ENCODE assay signal across 9 mouse cellular contexts in the genomic region with DNA sequence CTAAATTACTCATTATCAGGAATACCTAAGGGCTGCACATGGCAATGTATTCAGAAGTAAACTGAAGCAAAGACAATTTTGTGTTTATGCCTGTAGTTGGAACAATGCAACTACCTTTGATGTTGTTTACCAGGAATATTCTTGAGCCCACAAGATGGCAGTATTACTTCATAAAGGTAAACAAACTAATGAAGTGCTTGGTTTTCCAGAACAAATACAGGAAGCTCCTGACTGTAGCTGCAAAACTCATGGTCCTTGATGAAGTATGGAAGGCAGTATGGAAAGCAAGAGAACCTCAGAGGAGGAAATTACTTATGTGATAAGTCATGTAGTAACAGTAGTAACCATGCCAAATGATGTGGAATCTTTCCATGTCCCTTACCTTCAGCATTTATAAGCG.
A peak's percentile ranks its signal among the peaks of the same experiment; 100 is the strongest.
DNase-seq lines count a peak whose midpoint lies in the region; ATAC-seq and TF ChIP-seq lines count a peak whose summit lies in the region.
"Had no signal": no experiment of that assay in that cellular context is flagged by ENCODE, and none has a peak within 500 bp of the region (broad histone marks: within the 10 kb centered on the region; RNA-seq: fewer than 3 reads in every experiment).

No protein-coding gene starts in this region.

- intact Hi-C loops in left cerebral cortex, adult 2 months (cut with DNase I): no loop called here

- peak in 1 of 2 experiments; percentile 10 for DNase-seq in cerebellum, adult 2 months
- no peak for DNase-seq in cerebellum, adult 9-11 months
- DNase-seq in left cerebral cortex, adult 2 months (ENCODE audit: extremely low spot score in 1 of 2, low spot score in 2 of 2): no peak
- DNase-seq in left cerebral cortex, adult 8-10 months (ENCODE audit: low spot score in 2 of 2): no peak
- peak; percentile 51 for DNase-seq in embryonic facial prominence, embryonic 14.5 days (ENCODE audit: low spot score)
- no peak for DNase-seq in spleen, postnatal 4 days (ENCODE audit: low spot score in 2 of 2)
- no peak for DNase-seq in frontal cortex, postnatal 36 days (ENCODE audit: low spot score in 2 of 2)
- DNase-seq: gastrocnemius, postnatal 10 days had no signal

- no peak for TF ChIP-seq POLR2A in cerebellum, adult 2 months (IDR thresholded peaks at IDR 0.05; ENCODE audit: borderline replicate concordance, insufficient read depth, low read length)

- peak; percentile 37; the same call in 1 of the 2 replicates for TF ChIP-seq CTCF in cerebellum, adult 2 months (IDR thresholded peaks at IDR 0.05; ENCODE audit: borderline replicate concordance, insufficient read depth, low read depth, low read length)
- peak; percentile 49 for TF ChIP-seq CTCF in left cerebral cortex, adult 2 months (IDR thresholded peaks at IDR 0.05)

- no peaks in the 10 kb centered on the region for H3K4me1 ChIP-seq in cerebellum, adult 2 months (ENCODE audit: control insufficient read depth, insufficient read depth, low read length)
- H3K4me1 ChIP-seq in embryonic facial prominence, embryonic 14.5 days (ENCODE audit: control insufficient read depth, insufficient read depth, low read length): no peaks in the 10 kb centered on the region
- no peaks in the 10 kb centered on the region for H3K4me1 ChIP-seq in neural tube, embryonic 13.5 days (replicated peaks)

- ATAC-seq in embryonic facial prominence, embryonic 14.5 days (ENCODE audit: low read depth): peak; percentile 30; the same call in 1 of the 2 replicates
- ATAC-seq in neural tube, embryonic 13.5 days (ENCODE audit: low read depth): peak; percentile 53

- no peak overlapping the region for H3K4me2 ChIP-seq in embryonic facial prominence, embryonic 14.5 days (ENCODE audit: low read depth, low read length)
- no peak overlapping the region for H3K4me2 ChIP-seq in neural tube, embryonic 13.5 days

- no peak overlapping the region for H3K4me3 ChIP-seq in cerebellum, adult 2 months (replicated peaks; ENCODE audit: insufficient read depth, low read depth, low read length)
- no peak overlapping the region for H3K4me3 ChIP-seq in left cerebral cortex, adult 2 months
- H3K4me3 ChIP-seq in embryonic facial prominence, embryonic 14.5 days (ENCODE audit: low read depth, low read length): no peak overlapping the region
- H3K4me3 ChIP-seq in neural tube, embryonic 13.5 days: no peak overlapping the region

- no peak overlapping the region for H3K27ac ChIP-seq in cerebellum, adult 2 months (ENCODE audit: insufficient read depth, low read length)
- no peak overlapping the region for H3K27ac ChIP-seq in left cerebral cortex, adult 2 months
- no peak overlapping the region for H3K27ac ChIP-seq in embryonic facial prominence, embryonic 14.5 days (replicated peaks; ENCODE audit: low read depth, low read length)
- no peak overlapping the region for H3K27ac ChIP-seq in neural tube, embryonic 13.5 days (replicated peaks)

- H3K36me3 ChIP-seq in embryonic facial prominence, embryonic 14.5 days (ENCODE audit: control insufficient read depth, insufficient read depth, low read length): no peaks in the 10 kb centered on the region
- H3K36me3 ChIP-seq in neural tube, embryonic 13.5 days: no peaks in the 10 kb centered on the region

- no peaks in the 10 kb centered on the region for H3K27me3 ChIP-seq in cerebellum, adult 2 months (ENCODE audit: control insufficient read depth, insufficient read depth, low read length)
- no peaks in the 10 kb centered on the region for H3K27me3 ChIP-seq in embryonic facial prominence, embryonic 14.5 days (replicated peaks; ENCODE audit: control insufficient read depth, insufficient read depth, low read length)
- no peaks in the 10 kb centered on the region for H3K27me3 ChIP-seq in neural tube, embryonic 13.5 days

- 92% methylated on average over 1 of the region's 1 CpGs for WGBS in cerebellum, adult 2 months
- 94% methylated on average over 1 of the region's 1 CpGs for WGBS in embryonic facial prominence, embryonic 14.5 days
- 87% methylated on average over 1 of the region's 1 CpGs for WGBS in neural tube, embryonic 13.5 days

- H3K9me3 ChIP-seq in embryonic facial prominence, embryonic 14.5 days (ENCODE audit: control insufficient read depth, low read length): no peaks in the 10 kb centered on the region
- H3K9me3 ChIP-seq in neural tube, embryonic 13.5 days: no peaks in the 10 kb centered on the region

- H3K9ac ChIP-seq in embryonic facial prominence, embryonic 14.5 days (ENCODE audit: low read depth, low read length): no peak overlapping the region
- no peak overlapping the region for H3K9ac ChIP-seq in neural tube, embryonic 13.5 days
